Mouse (Mus musculus): ENCODE measurements around the gene Wdfy3.
"Not testable (repeated sequence)": the region's sequence is repeated elsewhere in the genome, so short reads cannot be mapped to it uniquely, and the experiment has no call there.

Wdfy3 gene

DNA sequence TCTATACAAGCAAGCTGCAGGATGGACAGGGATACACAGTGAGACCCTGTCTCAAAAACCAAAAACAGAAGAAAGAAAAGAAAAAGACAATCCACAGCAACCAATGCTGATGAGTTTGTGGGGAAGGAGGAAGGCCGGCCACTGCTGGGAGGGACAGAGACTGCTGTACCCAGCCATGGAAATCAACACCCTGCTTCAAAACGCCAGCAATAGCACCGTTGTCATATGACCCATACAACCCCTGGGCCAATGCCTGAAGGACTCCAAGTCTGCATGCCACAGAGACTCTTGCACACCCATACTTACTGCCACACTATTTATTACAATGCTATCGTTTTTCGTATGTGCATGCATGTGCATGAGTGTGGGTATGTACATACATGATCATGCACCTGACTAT is 124.0 kb downstream of the Wdfy3 start:
- DNase-seq (ENCODE audit: low spot score): no peak

DNA sequence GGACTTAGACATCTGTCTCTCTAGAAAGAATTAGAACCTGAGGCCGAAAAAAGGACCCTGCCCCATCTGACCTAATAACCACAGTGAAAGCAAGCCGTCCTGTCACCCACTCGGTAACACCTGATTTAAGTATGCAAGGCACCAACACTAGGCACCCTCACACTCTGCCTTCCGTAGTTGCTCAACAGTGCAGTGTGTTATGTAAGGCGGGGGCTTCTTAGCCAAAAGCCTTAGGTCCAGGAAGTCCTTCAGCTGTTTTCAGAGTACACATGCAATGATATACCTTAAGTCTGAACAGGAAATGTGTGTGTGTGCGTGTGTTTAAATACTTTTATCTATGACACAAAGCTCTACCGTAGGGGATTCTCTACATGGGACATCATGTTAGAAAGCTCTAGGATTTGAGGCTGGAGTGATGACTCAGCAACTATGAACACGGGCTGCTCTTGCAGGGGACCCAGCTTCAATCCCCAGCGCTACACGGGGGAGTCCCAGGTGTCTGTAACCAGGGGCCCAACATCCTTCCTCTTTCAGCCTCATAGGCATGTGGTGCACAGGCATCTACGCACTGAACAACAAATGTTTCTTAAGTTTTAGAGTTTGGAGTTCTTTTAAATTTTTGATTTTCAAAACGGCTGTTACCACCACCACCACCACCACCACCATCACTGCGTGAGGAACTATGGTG is 131.7 kb downstream of the Wdfy3 start:
- no peak for DNase-seq (ENCODE audit: low spot score)

GRCm38 (mm10) chr5:101937362-101937761 is 132.4 kb downstream of the Wdfy3 start:
- DNase-seq (ENCODE audit: low spot score): no peak

DNA sequence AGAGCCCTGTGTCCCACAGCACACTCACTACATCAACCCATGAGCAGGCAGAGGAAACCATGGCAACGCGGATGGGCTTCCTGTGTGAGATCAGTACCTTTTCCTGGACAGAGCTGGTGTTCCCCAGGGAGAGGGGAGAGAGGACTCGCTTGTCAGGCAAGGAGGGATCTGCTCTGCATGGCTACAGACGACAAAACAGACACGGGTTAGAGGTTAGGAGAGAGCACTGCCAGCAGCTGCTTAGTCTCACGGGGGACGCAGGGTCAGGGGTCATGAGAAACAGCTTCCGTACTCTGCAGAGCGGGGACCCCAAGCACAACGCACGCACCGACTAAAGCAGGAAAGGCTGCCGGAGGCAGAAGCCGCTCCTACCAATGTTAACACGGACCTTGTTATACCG is 133.8 kb downstream of the Wdfy3 start:
- no peak for DNase-seq (ENCODE audit: low spot score)

GRCm38 (mm10) chr5:101934629-101935028 is 135.1 kb downstream of the Wdfy3 start:
- no peak for DNase-seq (ENCODE audit: low spot score)

GRCm38 (mm10) chr5:101932971-101933810 is 136.5 kb downstream of the Wdfy3 start:
- DNase-seq (ENCODE audit: low spot score): no peak

- no peak for DNase-seq (ENCODE audit: low spot score)
Observed at GRCm38 (mm10) chr5:101931997-101932396, 137.7 kb downstream of the Wdfy3 start.

DNA sequence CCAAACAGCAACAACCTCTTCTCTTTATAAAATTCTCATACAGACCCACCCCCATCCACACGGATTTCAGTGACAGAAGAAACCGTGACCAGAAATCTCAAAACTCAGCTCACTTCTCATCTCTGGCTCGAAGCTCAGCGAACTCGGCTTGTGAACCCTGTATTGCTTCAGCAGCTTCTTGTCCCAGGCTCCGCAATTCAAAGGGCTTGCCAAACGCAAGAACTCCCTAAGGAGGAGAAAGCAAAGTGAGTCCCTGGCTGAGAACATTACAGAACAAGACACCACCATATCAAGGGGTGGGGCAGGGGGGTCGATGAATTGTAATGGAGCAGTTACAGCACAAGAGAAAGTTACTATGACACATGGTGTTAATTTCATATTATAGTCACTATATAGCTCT is 143.4 kb downstream of the Wdfy3 start:
- no peak for DNase-seq (ENCODE audit: low spot score)

DNA sequence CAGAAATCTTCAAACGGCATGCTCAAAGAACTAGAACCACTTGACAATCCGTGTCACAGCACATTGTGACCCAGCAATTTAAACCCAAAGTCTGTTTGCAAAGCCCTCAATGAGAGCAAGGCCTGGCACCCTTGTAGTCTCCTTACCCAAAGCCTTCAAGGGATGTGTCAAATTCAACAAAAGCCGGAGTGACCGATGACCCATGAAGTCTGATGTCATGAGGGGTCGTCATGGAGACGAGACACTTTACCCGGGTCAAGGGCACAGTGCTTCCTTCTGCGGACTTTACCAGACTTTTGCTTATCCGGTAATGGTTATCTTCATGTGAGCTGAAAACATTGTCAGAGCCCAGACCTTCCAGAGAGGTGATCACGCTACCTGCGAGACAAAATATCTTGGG is 146.0 kb downstream of the Wdfy3 start:
- DNase-seq (ENCODE audit: low spot score): no peak

DNA sequence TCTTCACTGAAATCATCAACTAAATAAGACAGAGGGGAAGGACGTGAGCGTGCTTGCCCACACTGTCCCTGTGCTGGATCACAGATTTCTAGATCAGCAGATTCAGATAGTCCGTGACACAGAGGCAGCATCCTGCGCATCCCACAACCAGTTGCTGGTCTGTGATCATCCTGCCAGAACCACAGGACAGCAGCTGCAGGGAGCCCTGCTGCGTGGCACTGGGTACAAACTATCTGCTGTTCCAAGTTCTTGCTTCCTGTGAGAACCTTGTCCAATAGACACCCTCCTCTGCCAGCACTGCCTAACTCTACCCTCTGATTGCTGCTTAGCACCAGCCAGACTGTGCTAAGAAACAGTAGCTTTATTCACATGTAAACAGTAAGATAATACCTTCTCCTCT is 150.2 kb downstream of the Wdfy3 start:
- DNase-seq (ENCODE audit: low spot score): no peak

DNA sequence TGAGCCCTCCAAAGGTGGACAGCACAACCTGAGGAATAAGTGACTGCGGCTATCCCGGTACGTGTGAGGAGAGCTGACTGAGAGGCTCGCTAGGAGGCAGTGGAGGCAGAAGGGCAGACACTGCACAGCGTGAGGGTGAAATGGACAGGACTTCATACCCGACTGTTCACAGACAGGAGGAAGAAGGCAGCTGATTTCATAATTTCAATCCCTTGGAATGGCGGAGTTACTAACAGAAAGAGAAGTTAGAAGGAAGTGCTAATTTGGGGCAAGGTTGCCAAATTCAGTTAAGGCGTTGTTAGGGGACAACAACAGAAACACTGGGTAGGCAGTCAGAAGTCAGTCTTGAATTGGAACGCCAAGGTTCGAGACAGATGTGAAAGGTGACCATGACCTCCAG is 160.3 kb downstream of the Wdfy3 start:
- DNase-seq (ENCODE audit: low spot score): no peak

- no peak for DNase-seq (ENCODE audit: low spot score)
Observed at GRCm38 (mm10) chr5:101905624-101906023, 164.1 kb downstream of the Wdfy3 start.

- not testable (repeated sequence) for DNase-seq (ENCODE audit: low spot score)
Observed at GRCm38 (mm10) chr5:101904841-101905240, 164.9 kb downstream of the Wdfy3 start.

- no peak for DNase-seq (ENCODE audit: low spot score)
Observed at GRCm38 (mm10) chr5:101902686-101903085, 167.0 kb downstream of the Wdfy3 start.

DNA sequence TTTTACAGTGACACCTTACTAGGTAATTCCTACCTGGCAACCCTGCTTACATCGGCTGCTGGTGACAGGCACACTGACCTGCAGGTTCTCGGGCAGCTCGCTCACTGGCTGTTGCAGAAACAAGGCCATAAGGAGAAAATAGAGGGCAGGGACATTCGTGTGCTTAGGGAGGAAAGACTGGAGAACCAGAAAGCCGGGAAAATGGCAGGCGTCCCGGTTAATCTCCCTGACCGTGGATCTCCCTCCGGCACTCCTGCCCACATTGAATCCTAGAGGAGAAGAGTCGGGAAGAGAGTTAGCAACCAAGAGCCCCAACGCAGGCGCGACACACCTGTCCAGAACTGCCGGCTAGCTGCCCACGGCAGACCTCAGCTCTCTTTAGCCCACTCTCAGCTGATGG is 169.7 kb downstream of the Wdfy3 start:
- no peak for DNase-seq (ENCODE audit: low spot score)

DNA sequence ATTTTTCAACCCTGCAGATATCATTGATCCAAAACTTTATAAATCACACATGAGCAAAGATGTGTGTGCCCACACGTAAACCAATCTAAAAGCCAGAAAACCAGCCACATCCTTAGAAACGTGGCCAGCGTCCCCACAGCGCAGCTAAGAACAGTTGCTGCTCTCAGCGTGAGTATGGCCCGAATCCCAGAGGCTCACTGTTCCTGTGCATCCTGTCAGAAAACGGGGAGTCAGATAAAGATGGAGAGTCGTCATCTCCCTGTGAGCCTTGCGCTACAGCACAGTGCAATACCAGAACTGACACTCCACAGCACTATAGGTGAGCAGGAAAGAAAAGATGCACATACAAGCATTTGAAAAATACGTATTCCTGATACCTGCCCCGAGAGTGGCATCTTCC is 172.9 kb downstream of the Wdfy3 start:
- DNase-seq (ENCODE audit: low spot score): no peak

DNA sequence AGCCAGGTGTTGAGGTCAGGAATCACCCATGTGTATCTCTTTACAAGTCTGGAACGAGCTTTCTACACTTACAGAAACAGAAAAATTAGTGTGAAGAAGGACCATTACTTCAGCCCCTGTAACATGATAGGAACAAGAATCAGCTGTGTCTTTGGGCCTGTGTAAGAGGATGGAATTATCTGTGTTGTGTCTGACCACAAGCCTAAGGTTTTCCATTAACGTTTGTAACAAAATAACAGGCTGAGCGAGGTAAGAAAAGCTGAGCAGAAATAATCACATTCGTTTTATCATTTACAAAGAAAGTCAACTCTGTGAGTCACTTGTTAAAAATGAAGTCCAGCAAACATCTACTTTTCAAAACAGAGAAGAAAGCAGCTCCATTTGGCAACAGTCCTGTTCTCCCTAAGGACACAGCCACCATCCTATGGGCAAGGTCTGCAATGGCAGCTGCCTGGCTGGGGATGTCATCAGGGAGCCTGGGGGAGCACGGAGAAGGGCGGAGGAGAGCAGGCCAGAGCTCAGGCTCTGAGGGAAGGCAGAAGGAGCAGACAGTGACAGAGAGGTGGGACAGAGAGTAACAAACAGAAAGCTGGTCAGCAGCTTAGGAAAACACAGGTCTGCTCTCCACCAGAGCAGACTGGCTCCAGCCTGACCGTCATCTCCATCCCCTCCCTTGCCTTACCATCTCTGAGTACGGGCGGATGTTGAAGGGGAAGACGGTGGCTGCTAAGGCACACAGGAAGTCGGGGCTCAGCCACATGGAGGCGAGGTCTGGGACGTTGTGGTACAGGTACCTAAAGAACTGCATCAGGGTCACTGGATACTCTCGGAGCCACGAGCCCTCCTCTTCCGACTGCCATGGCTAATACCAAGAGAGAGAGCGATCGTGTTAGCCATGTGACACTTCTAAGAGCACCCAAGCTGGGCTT is 173.7 kb downstream of the Wdfy3 start:
- DNase-seq (ENCODE audit: low spot score): no peak

- DNase-seq (ENCODE audit: low spot score): no peak
Observed at GRCm38 (mm10) chr5:101895119-101895518, 174.6 kb downstream of the Wdfy3 start.

DNA sequence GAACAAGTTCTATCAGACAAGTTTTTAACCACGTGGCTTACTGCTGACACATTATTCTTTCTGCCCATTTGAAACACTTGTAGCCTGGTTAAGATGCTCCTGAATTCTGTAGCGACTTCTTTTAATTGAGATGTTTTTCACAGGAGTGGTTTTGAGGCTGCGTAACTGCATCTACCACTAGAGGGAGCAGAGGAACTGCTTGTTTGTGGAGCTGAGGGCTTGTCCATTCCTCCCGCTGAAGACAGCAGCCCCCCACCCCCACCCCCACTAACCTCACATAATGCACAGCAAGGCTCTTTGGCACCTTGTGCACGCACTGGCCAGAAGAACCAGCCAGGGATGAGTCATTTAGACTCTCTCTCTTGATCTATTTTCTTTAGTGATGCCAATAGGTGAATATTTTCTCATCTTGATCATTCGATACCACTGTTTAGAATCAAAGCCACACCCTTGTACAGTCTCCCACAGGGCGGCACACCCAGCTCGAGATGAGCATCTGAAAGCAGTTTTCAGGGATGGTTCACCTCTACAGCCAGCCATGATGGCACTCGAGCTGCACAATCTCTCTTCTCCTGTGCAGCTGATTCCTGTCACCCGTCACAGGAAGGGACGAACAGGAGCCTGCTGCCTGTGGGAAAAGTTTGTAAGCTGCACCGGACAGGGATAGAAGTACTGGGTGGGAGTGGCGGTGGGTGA is 175.8 kb downstream of the Wdfy3 start:
- no peak for DNase-seq (ENCODE audit: low spot score)

GRCm38 (mm10) chr5:101891694-101892416 is 177.9 kb downstream of the Wdfy3 start:
- DNase-seq (ENCODE audit: low spot score): no peak

- no peak for DNase-seq (ENCODE audit: low spot score)
Observed at GRCm38 (mm10) chr5:101887989-101888388, 181.7 kb downstream of the Wdfy3 start.
